Mouse (Mus musculus) forebrain, postnatal 0 days (tissue): ENCODE measurements at regions not wholly inside any gene's neighbourhood (a gene's known extent, or its start where the extent isn't known, plus 50 kb on each side); places are given as distances from the start of the nearest gene placed in this dataset.

Experiments
- ATAC-seq: fragments of 200-750 bp; cut with Nextera tagmentation; 2 replicates; pipeline ENCODE4 v1.8.0; 2017; ENCODE audit warnings: mild to moderate bottlenecking, moderate library complexity
- DNase-seq: peaks from one replicate; pipeline ENCODE4 v3.0.0-alpha.2; 2015
- H3K27ac ChIP-seq: fragments of 300-500 bp; sonication (generic); 2 replicates; pipeline ENCODE4 v1.5.1; 2014; ENCODE audit warnings: low read depth, mild to moderate bottlenecking, antibody characterized with exemption, low read length, moderate library complexity, mixed read lengths
- H3K27me3 ChIP-seq: fragments of 300-500 bp; sonication (generic); 2 replicates; pipeline ENCODE4 v1.6.1; 2014; ENCODE audit warnings: mild to moderate bottlenecking, low read length, mixed read lengths; ENCODE audit not compliant: insufficient read depth
- H3K36me3 ChIP-seq: fragments of 300-500 bp; sonication (generic); 2 replicates; pipeline ENCODE4 v1.6.1; 2014; ENCODE audit warnings: mild to moderate bottlenecking, moderate library complexity; ENCODE audit not compliant: insufficient read depth
- H3K4me1 ChIP-seq: fragments of 300-500 bp; sonication (generic); 2 replicates; pipeline ENCODE4 v1.6.1; 2014; ENCODE audit warnings: antibody characterized with exemption; ENCODE audit not compliant: insufficient read depth
- H3K4me2 ChIP-seq: fragments of 300-500 bp; sonication (generic); 2 replicates; pipeline ENCODE4 v1.6.1; 2014; ENCODE audit warnings: low read depth, mild to moderate bottlenecking, moderate library complexity
- H3K4me3 ChIP-seq: fragments of 300-500 bp; sonication (generic); 2 replicates; pipeline ENCODE4 v1.5.1; 2014; ENCODE audit warnings: low read depth, low read length, mixed read lengths
- H3K9ac ChIP-seq: fragments of 300-500 bp; sonication (generic); 2 replicates; pipeline ENCODE4 v1.6.1; 2014; ENCODE audit warnings: mild to moderate bottlenecking
- H3K9me3 ChIP-seq: fragments of 300-500 bp; sonication (generic); 2 replicates; pipeline ENCODE4 v1.6.1; 2016; ENCODE audit warnings: low read length
- CTCF ChIP-seq: sonication (generic); IDR thresholded peaks from 2 replicates; pipeline ENCODE4 v1.5.1; 2016; ENCODE audit warnings: antibody characterized with exemption, control low read depth, low read depth
- WGBS: fragments of 180-500 bp; shearing (Covaris S2); extraction: QIAGEN DNeasy Blood & Tissue Kit; methylation state at CpG from one replicate; pipeline ENCODE4 v1.1.7; 2014; 5-methylcytosine and 5-hydroxymethylcytosine counted together

GRCm38 (mm10) chr14:71972521-71972920 lies 519.1 kb downstream of the Gm9195 start:
- no peak for TF ChIP-seq CTCF
- WGBS = 98% methylated on average over 1 of the region's 1 CpGs
- H3K4me2 ChIP-seq = no peak overlapping the region
- H3K4me3 ChIP-seq = no peak overlapping the region
- H3K27ac ChIP-seq = no peak overlapping the region
- H3K4me1 ChIP-seq = no peaks in the 10 kb centered on the region
- H3K9me3 ChIP-seq = no peaks in the 10 kb centered on the region
- H3K27me3 ChIP-seq = no peaks in the 10 kb centered on the region
- ATAC-seq (no peak), DNase-seq (no peak)
- no peaks in the 10 kb centered on the region for H3K36me3 ChIP-seq
- H3K9ac ChIP-seq = no peak overlapping the region

- DNase-seq (no peak), ATAC-seq (no peak)
- Histone ChIP-seq H3K27me3 (no peaks in the 10 kb centered on the region), H3K4me3 (no peak overlapping the region), H3K9me3 (no peaks in the 10 kb centered on the region), H3K4me2 (no peak overlapping the region), H3K9ac (no peak overlapping the region), H3K27ac (no peak overlapping the region), H3K36me3 (no peaks in the 10 kb centered on the region), H3K4me1 (0 out of 2 replicates have a peak, but pooled peaks cover 3% of the 10 kb centered on the region)
- TF ChIP-seq CTCF = no peak
- WGBS = 33% methylated on average over 6 of the region's 6 CpGs
Observed at GRCm38 (mm10) chr14:71967646-71968045, 524.0 kb downstream of the Gm9195 start.

GRCm38 (mm10) chr14:71963389-71964169 lies 528.1 kb downstream of the Gm9195 start:
- Histone ChIP-seq H3K27me3 (no peaks in the 10 kb centered on the region), H3K36me3 (no peaks in the 10 kb centered on the region), H3K4me1 (0 out of 2 replicates have a peak, but pooled peaks cover 3% of the 10 kb centered on the region), H3K4me2 (no peak overlapping the region), H3K9me3 (no peaks in the 10 kb centered on the region), H3K4me3 (no peak overlapping the region), H3K27ac (no peak overlapping the region), H3K9ac (no peak overlapping the region)
- no peak for DNase-seq
- WGBS = 2% methylated on average over 4 of the region's 4 CpGs
- ATAC-seq = peak; percentile 66
- no peak for TF ChIP-seq CTCF

GRCm38 (mm10) chr14:71948701-71949100 lies 542.9 kb downstream of the Gm9195 start:
- Histone ChIP-seq H3K4me2 (no peak overlapping the region), H3K4me1 (no peaks in the 10 kb centered on the region), H3K27me3 (no peaks in the 10 kb centered on the region), H3K9ac (no peak overlapping the region), H3K4me3 (no peak overlapping the region), H3K36me3 (no peaks in the 10 kb centered on the region), H3K27ac (no peak overlapping the region), H3K9me3 (no peaks in the 10 kb centered on the region)
- DNase-seq = no peak
- TF ChIP-seq CTCF = no peak
- ATAC-seq = no peak
- WGBS = 87% methylated on average over 2 of the region's 2 CpGs

GRCm38 (mm10) chr14:71937157-71937485 lies 554.5 kb downstream of the Gm9195 start:
- no peak for TF ChIP-seq CTCF
- H3K9me3 ChIP-seq = no peaks in the 10 kb centered on the region
- 61% methylated on average over 2 of the region's 2 CpGs for WGBS
- DNase-seq = no peak
- no peaks in the 10 kb centered on the region for H3K36me3 ChIP-seq
- no peak overlapping the region for H3K27ac ChIP-seq
- no peaks in the 10 kb centered on the region for H3K27me3 ChIP-seq
- H3K9ac ChIP-seq = no peak overlapping the region
- H3K4me1 ChIP-seq = peaks cover 4% of the 10 kb centered on the region; the same call in 1 of the 2 replicates
- no peak for ATAC-seq
- no peak overlapping the region for H3K4me3 ChIP-seq
- no peak overlapping the region for H3K4me2 ChIP-seq

DNA sequence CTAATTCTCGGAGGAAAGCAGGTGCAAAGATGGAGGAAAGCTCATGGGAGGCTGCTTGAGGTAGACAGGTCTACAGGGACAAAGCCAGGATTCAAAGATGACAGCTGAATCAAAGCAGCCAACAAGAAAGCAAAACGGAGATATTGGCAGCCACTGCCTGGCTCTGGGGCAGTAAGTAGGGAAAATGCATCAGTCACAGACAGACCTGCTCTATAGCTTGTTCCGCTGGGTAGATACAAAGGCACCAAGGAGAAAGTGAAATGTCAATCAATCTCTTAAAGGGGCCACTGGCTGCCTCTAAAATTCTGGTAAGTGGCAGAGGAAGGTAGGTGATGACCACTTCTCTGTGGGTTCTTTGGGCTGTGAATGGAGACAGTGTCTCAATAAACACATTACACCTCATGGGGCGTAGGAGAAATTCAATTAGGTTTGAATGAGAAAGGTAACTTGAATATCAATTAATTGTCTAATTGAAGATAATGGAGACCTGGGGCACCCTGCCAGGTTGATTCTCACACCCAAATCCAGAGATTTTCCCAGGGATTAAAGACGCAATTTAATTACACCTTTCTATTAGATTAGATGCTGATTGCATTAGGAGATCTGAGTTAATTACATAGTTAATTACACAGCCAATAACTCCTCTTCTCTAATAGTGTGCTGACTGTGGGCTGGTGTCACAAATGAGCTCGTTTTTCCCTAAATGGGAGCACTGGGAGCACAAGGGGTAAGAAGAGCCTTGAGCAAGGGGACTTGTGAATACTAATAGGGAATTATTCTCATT lies 555.1 kb downstream of the Gm9195 start:
- Histone ChIP-seq H3K27ac (no peak overlapping the region), H3K4me1 (peaks cover 4% of the 10 kb centered on the region; the same call in 1 of the 2 replicates), H3K4me3 (no peak overlapping the region), H3K36me3 (no peaks in the 10 kb centered on the region), H3K27me3 (no peaks in the 10 kb centered on the region), H3K9me3 (no peaks in the 10 kb centered on the region), H3K9ac (no peak overlapping the region), H3K4me2 (no peak overlapping the region)
- TF ChIP-seq CTCF = no peak
- no peak for ATAC-seq
- WGBS = 18% methylated on average over 6 of the region's 6 CpGs
- no peak for DNase-seq

GRCm38 (mm10) chr14:71915964-71916363 lies 575.7 kb downstream of the Gm9195 start:
- H3K36me3 ChIP-seq = no peaks in the 10 kb centered on the region
- no peaks in the 10 kb centered on the region for H3K9me3 ChIP-seq
- no peaks in the 10 kb centered on the region for H3K27me3 ChIP-seq
- no peak for TF ChIP-seq CTCF
- no peak overlapping the region for H3K4me3 ChIP-seq
- no peaks in the 10 kb centered on the region for H3K4me1 ChIP-seq
- 63% methylated on average over 5 of the region's 5 CpGs for WGBS
- no peak overlapping the region for H3K27ac ChIP-seq
- no peak overlapping the region for H3K9ac ChIP-seq
- DNase-seq (no peak), ATAC-seq (no peak)
- H3K4me2 ChIP-seq = no peak overlapping the region
